Mouse (Mus musculus) embryo, embryonic 10.5 days (tissue): ENCODE measurements around the gene Gm28051.

Experiments
- DNase-seq: peaks from one replicate; pipeline ENCODE4 v3.0.0-alpha.2; 2015; ENCODE audit warnings: low spot score

Gm28051 gene

GRCm38 (mm10) chr12:102743036-102743588, 14.5 kb downstream of the Gm28051 start:
- no peak for DNase-seq

DNA sequence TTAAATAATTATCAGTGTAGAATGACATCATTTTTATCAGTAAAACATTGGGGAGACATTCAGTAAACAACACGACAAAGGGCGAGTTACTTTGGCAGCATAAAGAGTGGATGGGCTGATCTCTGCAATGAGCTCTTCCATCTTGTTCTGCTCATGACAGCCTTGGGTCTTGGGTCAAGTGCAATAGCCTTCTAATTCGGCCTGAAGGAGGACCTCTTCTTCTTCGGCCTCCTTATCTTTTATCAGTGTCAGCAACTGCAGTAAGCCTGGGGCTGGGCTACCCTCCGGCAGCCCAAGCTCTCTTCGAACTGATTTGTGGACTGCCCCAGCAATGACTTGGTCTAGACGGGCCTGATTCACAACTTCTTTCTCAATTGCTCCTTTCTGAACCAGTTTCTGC, 15.5 kb downstream of the Gm28051 start:
- DNase-seq = no peak

- DNase-seq = peak; percentile 44
Observed at GRCm38 (mm10) chr12:102740285-102740684, 17.3 kb downstream of the Gm28051 start.

- DNase-seq = no peak
Observed at GRCm38 (mm10) chr12:102739096-102739495, 18.5 kb downstream of the Gm28051 start.

DNA sequence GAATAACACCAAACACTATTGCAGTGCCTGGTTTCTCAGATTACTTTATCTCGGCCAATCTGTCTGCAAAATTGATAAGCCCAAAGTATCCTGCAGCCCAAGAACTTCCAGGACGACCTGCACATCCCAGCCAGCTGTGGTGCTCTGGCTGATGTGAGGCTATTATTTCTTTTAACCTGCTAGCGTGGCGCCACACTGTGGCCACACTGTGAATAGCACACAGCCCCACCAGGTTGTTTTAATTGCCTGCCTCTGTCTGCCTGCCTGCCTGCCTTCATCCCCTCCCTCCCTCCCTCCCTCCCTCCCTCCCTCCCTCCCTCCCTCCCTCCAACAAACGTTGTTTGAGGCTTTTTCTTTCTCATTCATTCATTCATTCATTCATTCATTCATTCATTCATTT, 24.2 kb downstream of the Gm28051 start:
- DNase-seq = peak; percentile 82

- DNase-seq = peak; percentile 69
Observed at GRCm38 (mm10) chr12:102730798-102731619, 26.6 kb downstream of the Gm28051 start.

DNA sequence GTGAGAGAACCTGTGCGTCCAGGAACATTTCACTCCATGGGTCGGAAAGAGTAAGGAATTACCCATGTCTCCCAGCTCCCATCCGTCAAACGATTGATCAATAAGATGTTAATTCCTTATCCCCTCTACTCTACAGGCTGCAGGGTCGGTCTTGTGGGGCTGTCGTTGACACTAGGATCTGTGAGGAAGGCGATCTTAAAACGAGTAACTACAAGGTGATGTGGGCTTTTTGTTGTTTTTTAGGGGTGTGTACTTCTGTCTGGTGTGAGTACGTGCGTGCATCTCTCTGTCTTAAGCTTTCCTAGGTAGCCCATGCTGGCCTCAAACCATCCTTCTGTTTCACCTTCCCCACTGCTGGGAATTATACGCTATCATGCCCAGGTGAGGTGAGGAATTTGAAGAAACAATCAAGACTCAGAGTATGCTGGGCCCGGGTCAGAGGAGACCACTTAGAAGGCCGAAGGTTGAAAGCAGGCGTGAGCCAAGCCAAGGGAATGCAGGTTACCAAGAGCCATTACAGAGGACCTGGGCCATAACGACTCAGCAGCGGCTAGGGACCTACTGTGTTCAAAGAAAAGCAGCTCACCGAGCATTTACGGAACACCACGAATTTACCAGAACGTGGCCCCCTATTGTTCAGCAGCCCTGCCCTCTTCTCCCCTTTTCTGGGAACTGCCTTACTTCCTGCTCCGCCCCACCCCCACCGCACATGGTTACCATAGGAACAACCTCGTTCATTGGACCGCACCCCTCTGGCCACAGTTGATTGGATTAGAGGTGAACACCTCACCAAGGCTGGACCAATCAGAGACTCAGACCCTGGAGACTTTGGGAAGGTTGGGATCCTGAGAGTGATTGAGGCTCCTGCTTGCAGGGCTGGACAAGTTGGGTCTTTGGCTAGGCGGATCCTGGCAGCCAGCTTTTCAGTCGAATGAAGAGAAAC, 27.4 kb downstream of the Gm28051 start:
- peak; percentile 98 for DNase-seq

- DNase-seq = no peak
Observed at GRCm38 (mm10) chr12:102725761-102726175, 31.8 kb downstream of the Gm28051 start.

- DNase-seq = no peak
Observed at GRCm38 (mm10) chr12:102725146-102725545, 32.4 kb downstream of the Gm28051 start.

DNA sequence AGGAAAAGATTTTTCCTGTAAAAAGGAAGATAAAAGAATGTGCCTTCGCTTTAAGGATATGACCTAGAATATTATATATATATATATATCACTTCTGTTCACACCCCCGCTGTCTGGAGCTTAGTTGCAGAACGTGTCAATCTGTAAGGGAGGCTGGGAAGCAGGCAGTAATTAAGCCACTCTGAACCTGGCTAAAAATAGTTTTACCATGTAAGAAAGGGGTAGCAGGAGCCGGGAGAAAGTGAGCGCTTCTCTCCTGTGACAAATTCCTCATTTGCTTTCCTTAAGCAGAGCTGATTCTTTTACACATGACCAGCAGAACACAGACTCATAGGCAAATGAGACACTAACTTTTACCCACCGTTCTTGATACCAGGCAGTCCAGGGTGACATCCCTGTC, 33.7 kb downstream of the Gm28051 start:
- no peak for DNase-seq

DNA sequence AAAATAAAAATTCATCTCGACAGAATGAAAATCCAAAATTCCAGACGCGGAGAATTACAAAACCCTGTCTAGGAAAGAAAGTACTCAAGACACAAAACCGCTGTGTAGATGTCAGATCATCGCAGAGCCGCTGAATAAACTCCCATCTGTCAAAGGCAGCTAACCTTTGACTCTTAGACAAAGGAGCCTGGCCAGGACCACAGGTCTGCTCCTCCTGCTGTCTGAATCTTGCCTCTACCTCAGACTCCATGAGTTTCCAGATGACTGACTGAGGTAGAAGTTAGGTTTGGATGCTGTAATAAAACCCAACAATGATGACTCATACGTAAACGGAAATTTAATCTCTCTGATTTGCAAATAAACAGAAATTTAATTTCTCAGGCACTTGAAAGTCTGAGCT, 34.6 kb downstream of the Gm28051 start:
- DNase-seq = peak; percentile 49

DNA sequence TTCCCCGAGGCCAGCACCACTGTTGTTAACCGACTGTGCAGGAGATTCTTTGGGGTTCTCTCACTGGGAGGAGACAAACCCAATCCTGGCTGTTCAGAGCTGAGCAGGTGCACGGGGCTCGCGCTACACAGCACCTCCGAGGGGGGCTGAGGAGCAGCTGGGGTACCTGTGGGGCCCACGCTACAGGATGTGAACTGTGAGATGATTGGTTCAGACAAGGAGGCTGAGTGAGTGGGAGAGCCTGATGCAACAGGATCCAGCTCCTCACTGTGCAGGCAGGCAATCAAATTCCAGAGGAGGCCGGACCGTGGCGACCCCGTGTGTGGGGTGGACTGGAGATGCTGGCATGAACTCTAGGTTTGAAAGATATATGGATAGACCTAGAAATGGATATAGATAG, 35.1 kb downstream of the Gm28051 start:
- DNase-seq = no peak

DNA sequence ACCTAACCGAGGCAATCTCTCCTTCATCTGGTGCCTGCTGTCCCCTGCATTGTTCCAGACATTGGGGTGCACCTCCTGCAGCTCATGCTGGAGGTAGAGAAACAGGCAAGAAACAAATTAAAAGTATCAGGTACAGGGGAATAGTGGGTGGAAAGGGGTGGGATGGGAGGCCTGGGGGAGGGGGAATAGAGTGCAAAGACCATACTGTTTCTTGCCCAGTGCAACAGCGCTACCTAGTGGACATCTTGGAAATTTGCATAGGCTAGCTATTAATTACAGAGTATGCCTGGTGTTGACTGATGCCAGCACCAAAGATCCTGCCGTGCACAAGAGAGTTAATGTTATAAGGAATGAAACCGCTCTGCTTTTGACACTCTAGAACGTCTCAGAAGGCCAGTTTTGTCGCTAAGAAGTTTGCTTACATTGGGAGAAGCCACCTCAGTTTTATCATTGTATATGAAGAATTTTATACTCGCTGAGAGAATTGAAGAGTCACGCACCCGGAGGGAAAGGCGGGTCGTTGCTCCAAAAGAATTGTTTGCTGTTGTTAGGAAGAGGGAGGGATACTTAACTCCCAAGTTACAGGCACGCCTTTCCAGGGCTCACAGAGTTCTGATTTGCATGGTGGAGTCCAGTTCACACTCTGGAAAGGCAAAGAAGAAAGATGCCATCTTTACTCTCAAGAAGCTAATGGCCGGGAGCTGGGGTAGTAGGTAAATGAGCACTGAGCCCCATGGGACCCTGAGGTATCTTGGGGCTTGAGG, 37.8 kb downstream of the Gm28051 start:
- DNase-seq = peak; percentile 85

DNA sequence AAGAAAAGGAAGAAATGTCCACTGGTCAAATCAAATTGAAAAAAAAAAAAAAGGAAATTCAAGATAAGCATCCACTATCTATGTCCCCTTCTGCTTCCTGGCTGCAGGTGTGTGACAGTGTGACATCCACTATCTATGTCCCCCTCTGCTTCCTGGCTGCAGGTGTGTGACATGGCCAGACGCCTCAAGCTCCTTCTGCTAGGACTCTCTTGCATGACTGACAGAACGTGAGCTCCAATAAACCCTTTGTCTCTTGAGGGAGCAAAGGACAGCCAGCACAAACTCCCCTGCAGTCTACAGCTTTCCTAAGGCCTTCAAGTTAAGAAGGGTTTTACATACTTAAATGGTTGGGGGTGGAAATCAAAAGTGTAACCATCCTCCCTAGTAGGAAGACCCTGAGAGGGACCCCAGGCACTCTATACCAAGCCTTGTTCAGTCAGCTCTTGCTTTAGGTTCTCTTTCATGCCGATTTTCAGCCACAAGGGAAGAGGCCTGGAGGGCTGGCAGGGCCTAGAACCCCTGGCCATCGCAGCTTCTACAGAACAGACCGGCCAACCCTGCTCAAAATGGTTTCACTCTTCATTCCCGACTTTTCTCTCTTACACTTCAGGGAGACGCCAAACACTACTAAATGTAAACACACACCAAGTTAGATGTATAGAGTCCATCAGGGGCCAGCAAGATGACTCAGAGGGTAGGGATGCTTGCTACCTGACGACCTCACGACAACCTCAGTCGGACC, 42.7 kb downstream of the Gm28051 start:
- no peak for DNase-seq

DNA sequence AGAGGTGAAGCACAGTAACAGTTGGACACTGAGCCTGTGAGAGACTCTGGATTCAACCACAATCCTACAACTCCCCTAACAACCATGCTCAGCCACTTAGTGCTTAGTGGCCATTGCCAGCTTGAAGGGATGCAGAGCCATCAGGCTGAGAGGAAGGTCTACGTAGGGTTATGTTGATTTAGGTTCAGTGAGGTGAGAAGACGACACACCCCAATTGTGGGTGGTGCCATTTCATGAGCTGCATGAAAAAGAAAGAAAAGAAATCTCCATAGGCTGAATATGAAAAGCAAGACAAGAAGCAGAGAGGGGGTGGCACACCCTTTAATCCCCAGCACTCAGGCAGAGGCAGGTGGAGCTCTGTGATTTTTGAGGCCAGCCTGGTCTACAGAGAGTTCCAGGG, 43.4 kb downstream of the Gm28051 start:
- DNase-seq = no peak

- no peak for DNase-seq
Observed at GRCm38 (mm10) chr12:102713153-102713865, 44.3 kb downstream of the Gm28051 start.

GRCm38 (mm10) chr12:102710851-102711375, 46.7 kb downstream of the Gm28051 start:
- DNase-seq = peak; percentile 40

- DNase-seq = no peak
Observed at GRCm38 (mm10) chr12:102709896-102710295, 47.7 kb downstream of the Gm28051 start.

DNA sequence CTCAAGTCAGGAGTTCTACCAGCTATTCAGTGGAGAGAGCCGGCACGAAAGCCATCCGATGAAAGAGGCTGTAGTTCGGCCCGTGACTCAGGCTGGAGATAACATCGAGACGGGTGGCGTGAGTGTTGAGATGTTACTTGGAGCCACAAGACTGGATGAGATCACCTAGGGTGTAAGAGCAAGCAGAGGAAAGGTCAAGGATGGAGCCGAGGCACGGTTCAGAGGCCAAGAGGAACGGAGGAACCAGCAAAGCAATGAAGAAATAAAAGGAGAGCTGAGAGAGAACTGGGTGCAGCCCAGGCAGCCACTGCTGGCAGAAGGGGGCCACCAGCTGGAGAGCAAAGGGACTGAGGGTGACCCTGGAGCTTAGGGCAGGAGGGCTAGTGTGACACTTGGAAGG, 49.3 kb downstream of the Gm28051 start:
- DNase-seq = no peak

GRCm38 (mm10) chr12:102706833-102707463, 50.6 kb downstream of the Gm28051 start:
- DNase-seq = no peak
